Mouse (Mus musculus) bone marrow macrophage, adult 2 months (primary cell): ENCODE results near the gene Kcnn4. TPM values are rescaled to one million over a fixed set of nuclear protein-coding genes. Genes with fewer than 3 reads are reported as not detected.
A peak's percentile ranks its signal among the peaks of the same experiment; 100 is the strongest.
"Not testable (repeated sequence)": the region's sequence is repeated elsewhere in the genome, so short reads cannot be mapped to it uniquely, and the experiment has no call there.

Experiments used
- H3K27ac ChIP-seq: 2 replicates; pipeline ENCODE4 v1.5.1; 2012; ENCODE audit warnings: low read depth, low read length; ENCODE audit not compliant: insufficient read depth
- H3K4me1 ChIP-seq: 2 replicates; pipeline ENCODE4 v1.6.1; 2012; ENCODE audit warnings: low read length; ENCODE audit not compliant: control insufficient read depth, insufficient read depth
- H3K4me3 ChIP-seq: 2 replicates; pipeline ENCODE4 v1.5.1; 2012; ENCODE audit warnings: mild to moderate bottlenecking, low read length, moderate library complexity; ENCODE audit not compliant: insufficient read depth
- CTCF ChIP-seq: IDR thresholded peaks from 2 replicates; pipeline ENCODE4 v1.5.1; 2012; ENCODE audit warnings: low read depth, mild to moderate bottlenecking, low read length, moderate library complexity
- POLR2A ChIP-seq: IDR thresholded peaks from 2 replicates; pipeline ENCODE4 v1.6.1; 2012; ENCODE audit warnings: mild to moderate bottlenecking, low read depth, low read length, borderline replicate concordance
- polyA plus RNA-seq: library from polyadenylated mRNA; stranded (reverse); fragments of >200 nt; gene quantifications from 2 replicates; pipeline ENCODE4 v1.2.4, GENCODE M21; 2012; ENCODE audit not compliant: missing spikeins, insufficient read depth, insufficient read length

Kcnn4 gene
- polyA plus RNA-seq, 1 experiment = 51.4 TPM

GRCm38 (mm10) chr7:24400082-24400452, 30.0 kb downstream of the Kcnn4 start:
- no peak for TF ChIP-seq CTCF
- no peak for TF ChIP-seq POLR2A
- H3K4me3 ChIP-seq = peak overlapping the region; percentile 65
- peaks cover 26% of the 10 kb centered on the region for H3K4me1 ChIP-seq
- peak overlapping the region; percentile 64 for H3K27ac ChIP-seq

GRCm38 (mm10) chr7:24400489-24400888, 30.4 kb downstream of the Kcnn4 start:
- H3K4me1 ChIP-seq = peaks cover 22% of the 10 kb centered on the region
- peak overlapping the region; percentile 65; the same call in 1 of the 2 replicates for H3K4me3 ChIP-seq
- not testable (repeated sequence) for H3K27ac ChIP-seq

- TF ChIP-seq CTCF (peak; percentile 55), POLR2A (no peak)
- no peak overlapping the region for H3K27ac ChIP-seq
- H3K4me1 ChIP-seq = peaks cover 14% of the 10 kb centered on the region
- no peak overlapping the region for H3K4me3 ChIP-seq
These were observed 32.8 kb downstream of the Kcnn4 start for GRCm38 (mm10) chr7:24402851-24403250.

DNA sequence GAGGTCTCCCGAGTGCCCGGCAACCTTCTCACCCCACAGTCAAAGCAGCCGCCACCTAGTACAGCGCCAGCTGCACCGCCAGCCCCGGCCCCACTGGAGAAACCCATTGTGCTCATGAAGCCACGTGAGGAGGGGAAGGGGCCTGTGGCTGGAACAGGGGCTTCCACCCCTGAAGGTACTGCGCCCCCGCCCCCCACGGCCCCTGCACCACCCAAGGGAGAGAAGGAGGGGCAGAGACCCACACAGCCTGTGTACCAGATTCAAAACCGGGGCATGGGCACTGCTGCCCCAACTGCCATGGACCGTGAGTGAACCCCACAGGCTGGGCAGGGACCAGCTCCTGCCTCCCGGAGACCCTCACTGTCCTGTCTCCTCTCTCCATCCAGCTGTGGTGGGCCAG, 35.6 kb downstream of the Kcnn4 start:
- Histone ChIP-seq H3K4me3 (no peak overlapping the region), H3K4me1 (peaks cover 9% of the 10 kb centered on the region), H3K27ac (no peak overlapping the region)
- TF ChIP-seq POLR2A (no peak), CTCF (no peak)

- Histone ChIP-seq H3K4me3 (no peak overlapping the region), H3K27ac (no peak overlapping the region), H3K4me1 (no peaks in the 10 kb centered on the region)
- TF ChIP-seq CTCF = peak; percentile 58; the same call in 1 of the 2 replicates
- no peak for TF ChIP-seq POLR2A
These were observed 36.7 kb downstream of the Kcnn4 start for GRCm38 (mm10) chr7:24406528-24407344.

DNA sequence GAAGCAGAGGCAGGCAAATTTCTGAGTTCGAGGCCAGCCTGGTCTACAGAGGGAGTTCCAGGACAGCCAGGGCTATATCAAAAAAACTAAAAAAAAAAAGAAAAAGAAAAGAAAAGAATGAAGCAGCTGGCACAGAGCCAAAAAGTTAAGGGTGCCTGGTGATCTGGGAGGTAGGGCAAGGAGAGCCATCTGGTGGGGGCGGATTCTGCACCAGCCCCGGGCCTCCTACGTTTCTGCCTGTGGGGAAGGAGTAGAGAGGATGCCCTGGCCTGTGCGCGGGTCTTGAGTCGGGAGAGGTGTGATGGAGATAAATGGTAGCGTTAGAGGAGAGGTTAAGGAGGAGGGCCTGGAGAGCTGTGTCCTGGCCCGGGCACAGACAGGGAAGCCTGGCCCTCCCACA, 38.1 kb downstream of the Kcnn4 start:
- no peaks in the 10 kb centered on the region for H3K4me1 ChIP-seq
- no peak overlapping the region for H3K27ac ChIP-seq
- TF ChIP-seq CTCF (no peak), POLR2A (no peak)
- no peak overlapping the region for H3K4me3 ChIP-seq

GRCm38 (mm10) chr7:24410123-24410522, 40.1 kb downstream of the Kcnn4 start:
- Histone ChIP-seq H3K4me3 (no peak overlapping the region), H3K4me1 (no peaks in the 10 kb centered on the region), H3K27ac (no peak overlapping the region)
- TF ChIP-seq POLR2A (no peak), CTCF (no peak)

DNA sequence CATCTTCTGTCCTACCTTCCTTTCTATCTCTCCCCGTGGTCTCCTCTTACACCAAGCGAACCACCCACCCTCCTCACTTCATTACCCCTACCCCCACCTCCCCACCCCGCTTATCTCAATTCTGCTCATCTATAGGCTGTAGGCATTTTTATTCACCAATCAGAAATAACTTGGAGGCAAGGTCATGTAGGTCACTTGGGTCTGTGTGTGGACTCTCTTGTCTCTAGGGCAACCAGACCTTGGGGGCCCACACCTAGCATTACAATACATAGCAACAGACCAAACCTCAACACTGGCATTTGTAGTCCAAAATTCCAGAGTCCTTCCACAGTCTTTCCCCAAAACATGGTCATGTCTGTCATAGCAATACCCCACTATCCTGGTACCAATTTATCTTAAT, 40.8 kb downstream of the Kcnn4 start:
- no peak overlapping the region for H3K4me3 ChIP-seq
- no peak overlapping the region for H3K27ac ChIP-seq
- H3K4me1 ChIP-seq = no peaks in the 10 kb centered on the region
- TF ChIP-seq POLR2A (no peak), CTCF (no peak)

DNA sequence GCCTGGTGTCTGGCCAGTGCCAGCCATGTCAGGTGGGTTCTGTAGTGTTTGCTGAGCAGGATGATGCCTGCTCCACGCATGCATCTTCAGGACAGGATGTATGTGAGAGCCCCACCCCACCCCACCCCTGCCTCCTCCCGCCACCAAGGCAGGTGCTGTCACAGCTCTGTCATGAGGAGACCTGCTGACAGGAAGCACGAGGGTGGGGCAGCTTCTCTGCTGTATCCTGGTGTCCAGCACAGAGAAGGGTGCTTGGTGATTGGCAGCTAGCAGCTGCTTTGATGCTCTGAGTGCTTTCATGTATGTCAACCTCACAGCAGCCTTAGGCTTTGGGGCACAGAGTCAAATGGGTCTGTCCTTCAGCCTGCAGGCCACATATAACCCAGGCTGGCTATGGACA, 43.6 kb downstream of the Kcnn4 start:
- TF ChIP-seq CTCF = no peak
- no peak for TF ChIP-seq POLR2A
- Histone ChIP-seq H3K4me1 (no peaks in the 10 kb centered on the region), H3K4me3 (no peak overlapping the region), H3K27ac (no peak overlapping the region)

- H3K4me3 ChIP-seq = no peak overlapping the region
- no peak overlapping the region for H3K27ac ChIP-seq
- H3K4me1 ChIP-seq = no peaks in the 10 kb centered on the region
- TF ChIP-seq POLR2A (no peak), CTCF (no peak)
These were observed 45.2 kb downstream of the Kcnn4 start for GRCm38 (mm10) chr7:24415261-24415660.

DNA sequence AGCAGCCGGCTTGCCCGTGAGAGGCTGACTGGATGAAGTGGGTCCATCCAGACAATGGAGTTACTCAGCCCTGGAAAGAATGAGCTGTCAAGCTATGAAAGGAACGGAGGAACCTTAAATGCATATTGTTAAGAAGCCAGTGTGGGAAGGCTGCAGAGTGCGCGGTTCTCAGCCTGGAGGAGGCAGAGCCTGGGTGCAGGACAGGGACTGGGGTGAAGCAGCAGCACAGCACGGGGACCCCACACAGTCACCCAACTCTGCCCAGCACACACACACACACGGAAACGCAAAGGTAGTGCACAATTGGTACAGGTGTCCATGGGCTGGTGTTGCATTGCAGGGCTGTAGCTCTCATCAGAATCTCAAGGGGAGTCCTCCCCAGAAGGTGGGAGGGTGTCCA, 49.5 kb downstream of the Kcnn4 start:
- TF ChIP-seq CTCF (no peak), POLR2A (no peak)

DNA sequence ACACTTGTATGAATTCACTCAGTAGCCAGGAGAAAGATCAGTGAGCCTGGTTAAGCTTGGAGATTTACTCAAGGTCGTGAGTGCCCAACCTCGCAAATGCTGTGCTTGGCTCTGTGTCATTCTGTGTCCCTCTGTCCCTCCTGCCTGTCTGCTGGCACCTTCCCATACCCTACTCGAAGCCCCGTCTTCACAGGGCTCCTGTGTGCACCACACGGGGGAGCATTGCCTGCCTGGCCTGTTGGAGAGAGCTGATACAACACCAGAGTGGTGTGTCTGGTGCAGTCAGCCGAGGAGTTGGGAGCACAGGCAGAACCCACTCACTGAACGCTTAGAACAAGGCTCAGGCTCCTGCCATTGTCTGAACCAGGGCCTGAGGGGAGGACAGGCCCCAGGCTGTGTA, 51.6 kb downstream of the Kcnn4 start:
- Histone ChIP-seq H3K27ac (no peak overlapping the region), H3K4me3 (no peak overlapping the region), H3K4me1 (no peaks in the 10 kb centered on the region)
- TF ChIP-seq CTCF = no peak
- no peak for TF ChIP-seq POLR2A

More for the DNA sequence above, 49.5 kb downstream of the Kcnn4 start:
- Histone ChIP-seq H3K4me1 (no peaks in the 10 kb centered on the region), H3K4me3 (no peak overlapping the region), H3K27ac (no peak overlapping the region)
